Mouse (Mus musculus): ENCODE data around the gene Nkd2. TPM values are rescaled to one million over a fixed set of nuclear protein-coding genes. Genes with fewer than 3 reads are reported as not detected.
A peak's percentile ranks its signal among the peaks of the same experiment; 100 is the strongest.

The Nkd2 gene
- polyA plus RNA-seq, 1 experiment from 2014 or later = 0.42 TPM

DNA sequence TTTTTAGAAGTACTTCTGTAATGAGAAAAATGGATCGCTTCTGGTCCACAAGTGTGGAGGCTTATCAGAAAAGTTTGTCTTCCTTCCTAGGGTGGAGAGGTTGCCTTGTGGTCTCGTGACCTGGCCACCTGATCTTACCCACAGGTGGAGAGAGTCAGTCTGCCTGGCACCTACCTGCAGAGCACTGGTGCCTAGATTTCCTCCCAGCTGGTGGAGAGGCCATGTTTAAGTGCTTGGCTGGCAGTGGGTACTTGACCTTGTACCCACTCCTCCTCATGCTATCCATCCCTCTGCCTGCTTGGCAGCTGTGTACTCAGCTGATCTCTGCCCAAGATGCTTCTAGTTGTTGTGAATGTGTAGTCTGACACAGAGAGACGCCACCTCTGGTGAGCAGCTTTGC, 69.9 kb downstream of the Nkd2 start:
- CTCF ChIA-PET = interaction anchor here (1.2 to 1.4 kb wide), 2 partner anchors 14 to 26 kb away, joined by 4 read pairs; no protein-coding TSS in a partner anchor
- POLR2A ChIA-PET = no interaction called here
- DNase-seq (ENCODE audit: low read depth, low spot score) (no peak), ATAC-seq (no peak)
- no peaks in the 10 kb centered on the region for H3K27me3 ChIP-seq
- TF ChIP-seq CTCF (IDR thresholded peaks at IDR 0.05) = no peak
- in situ Hi-C loops (cut with MboI; ENCODE audit: low pct_unique_long_range_greater_than_20kb) = no loop called here

DNA sequence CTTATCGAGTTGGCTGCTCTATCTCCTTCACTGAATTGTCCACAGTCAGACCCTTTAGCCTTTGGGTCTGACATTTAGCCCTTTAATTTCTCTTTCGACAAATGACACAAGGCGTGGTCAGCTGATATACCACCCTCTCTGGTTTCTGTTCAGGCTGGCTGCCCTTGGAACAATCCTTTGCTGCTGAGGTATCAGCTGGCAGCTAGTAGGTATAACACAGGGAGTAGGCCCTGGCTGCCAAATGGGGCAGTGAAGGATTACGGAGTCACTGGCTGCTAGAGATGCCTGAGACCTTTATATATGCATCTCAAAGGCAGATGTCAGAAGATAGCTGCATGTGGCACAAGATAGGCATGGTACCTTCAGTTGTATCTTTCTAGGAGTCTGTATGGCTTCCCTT, 71.6 kb downstream of the Nkd2 start:
- DNase-seq (ENCODE audit: low read depth, low spot score) (no peak), ATAC-seq (no peak)
- no peaks in the 10 kb centered on the region for H3K27me3 ChIP-seq
- TF ChIP-seq CTCF (IDR thresholded peaks at IDR 0.05) = no peak
- in situ Hi-C loops (cut with MboI; ENCODE audit: low pct_unique_long_range_greater_than_20kb) = no loop called here
- ChIA-PET POLR2A (no interaction called here), CTCF (interaction anchor here (1.1 kb wide), 1 partner anchor 11 kb away, joined by 3 read pairs; no protein-coding TSS in a partner anchor)

DNA sequence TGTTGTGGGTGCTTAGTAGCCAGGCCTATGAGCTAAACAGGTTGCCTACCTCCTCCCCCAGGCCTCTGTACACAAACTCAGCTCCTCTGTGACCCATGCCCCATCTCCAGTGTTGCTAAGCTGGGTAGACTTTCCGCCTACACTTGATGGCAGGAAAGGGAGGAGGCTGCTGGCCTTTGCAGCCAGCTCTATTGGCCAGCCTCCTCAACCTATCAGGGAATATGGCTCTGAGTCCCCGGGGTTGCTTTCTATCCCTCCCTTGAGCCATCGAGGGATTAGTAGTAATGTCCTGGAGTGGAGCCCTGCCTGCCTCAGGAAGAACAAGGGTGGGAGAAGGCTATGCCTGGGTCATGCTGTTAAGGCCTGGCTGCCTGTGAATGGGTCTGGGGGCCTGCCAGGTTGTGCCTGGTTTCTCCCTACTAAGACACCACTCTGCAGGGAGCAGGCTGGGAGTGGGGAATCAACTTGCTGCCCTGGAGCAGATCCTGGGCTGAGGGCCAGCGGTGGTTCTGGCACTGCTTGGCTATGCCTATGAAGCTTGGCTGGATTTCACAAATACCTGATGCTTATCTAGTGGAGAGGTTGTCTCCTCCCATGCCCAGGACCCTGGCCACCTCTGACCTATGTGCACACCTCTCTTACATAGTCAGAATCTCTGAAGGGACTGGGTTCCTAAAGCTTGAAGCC, 73.8 kb downstream of the Nkd2 start:
- ATAC-seq (peak; percentile 48), DNase-seq (ENCODE audit: low read depth, low spot score) (peak; percentile 43)
- TF ChIP-seq CTCF (IDR thresholded peaks at IDR 0.05) = no peak
- H3K27me3 ChIP-seq = no peaks in the 10 kb centered on the region
- CTCF ChIA-PET = interaction anchor here (0.7 kb wide), 1 partner anchor 12 kb away, joined by 3 read pairs; no protein-coding TSS in a partner anchor
- POLR2A ChIA-PET = no interaction called here
- in situ Hi-C loops (cut with MboI; ENCODE audit: low pct_unique_long_range_greater_than_20kb) = no loop called here

DNA sequence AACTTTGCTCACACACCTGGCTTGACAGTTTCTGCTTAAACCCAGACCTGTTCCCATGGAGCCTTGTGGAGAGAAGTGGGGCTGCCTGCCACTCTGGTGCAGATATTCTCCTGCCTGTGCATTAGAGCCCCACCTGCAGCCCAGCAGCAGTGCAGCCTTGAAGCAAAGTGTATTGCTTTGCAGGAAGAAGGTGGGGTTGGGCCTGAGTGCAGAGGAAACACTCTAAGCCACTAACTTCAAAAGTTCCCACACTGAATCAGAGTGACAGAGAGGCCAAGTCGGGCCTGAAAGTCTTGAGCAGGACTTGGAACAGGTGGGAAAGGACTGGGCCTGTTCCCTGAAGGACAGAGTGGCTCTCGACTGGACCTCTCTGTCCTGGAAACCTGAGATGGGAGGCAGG, 74.8 kb downstream of the Nkd2 start:
- DNase-seq (ENCODE audit: low read depth, low spot score) (no peak), ATAC-seq (no peak)
- CTCF ChIA-PET = no interaction called here

DNA sequence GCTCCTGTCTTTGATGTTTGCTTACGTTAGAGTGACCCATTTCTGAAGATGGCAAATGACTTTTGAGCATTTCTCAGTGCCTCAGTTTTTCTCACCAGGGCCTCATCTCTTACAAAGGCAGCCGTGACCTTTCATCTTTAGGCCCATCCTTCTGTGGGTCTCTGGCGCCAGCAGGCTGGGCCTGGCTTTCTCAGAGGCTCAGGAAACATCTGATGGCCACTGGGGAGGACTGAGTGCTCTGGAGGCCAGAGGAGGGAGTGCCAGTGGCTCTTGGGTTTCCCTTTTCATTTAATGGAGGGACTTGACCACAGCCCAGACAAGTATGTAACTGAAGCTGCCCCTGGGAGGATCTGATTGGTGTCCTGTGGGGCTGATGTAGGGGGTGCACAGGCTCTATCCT, 76.3 kb downstream of the Nkd2 start:
- no peaks in the 10 kb centered on the region for H3K27me3 ChIP-seq
- in situ Hi-C loops (cut with MboI; ENCODE audit: low pct_unique_long_range_greater_than_20kb) = no loop called here
- ChIA-PET POLR2A (no interaction called here), CTCF (interaction anchor here (1.6 kb wide), 1 partner anchor 11 kb away, joined by 4 read pairs; no protein-coding TSS in a partner anchor)
- ATAC-seq (no peak), DNase-seq (ENCODE audit: low read depth, low spot score) (no peak)
- TF ChIP-seq CTCF (IDR thresholded peaks at IDR 0.05) = no peak

More for the DNA sequence above, 74.8 kb downstream of the Nkd2 start:
- no peaks in the 10 kb centered on the region for H3K27me3 ChIP-seq
- in situ Hi-C loops (cut with MboI; ENCODE audit: low pct_unique_long_range_greater_than_20kb) = no loop called here
- POLR2A ChIA-PET = no interaction called here
- no peak for TF ChIP-seq CTCF (IDR thresholded peaks at IDR 0.05)

DNA sequence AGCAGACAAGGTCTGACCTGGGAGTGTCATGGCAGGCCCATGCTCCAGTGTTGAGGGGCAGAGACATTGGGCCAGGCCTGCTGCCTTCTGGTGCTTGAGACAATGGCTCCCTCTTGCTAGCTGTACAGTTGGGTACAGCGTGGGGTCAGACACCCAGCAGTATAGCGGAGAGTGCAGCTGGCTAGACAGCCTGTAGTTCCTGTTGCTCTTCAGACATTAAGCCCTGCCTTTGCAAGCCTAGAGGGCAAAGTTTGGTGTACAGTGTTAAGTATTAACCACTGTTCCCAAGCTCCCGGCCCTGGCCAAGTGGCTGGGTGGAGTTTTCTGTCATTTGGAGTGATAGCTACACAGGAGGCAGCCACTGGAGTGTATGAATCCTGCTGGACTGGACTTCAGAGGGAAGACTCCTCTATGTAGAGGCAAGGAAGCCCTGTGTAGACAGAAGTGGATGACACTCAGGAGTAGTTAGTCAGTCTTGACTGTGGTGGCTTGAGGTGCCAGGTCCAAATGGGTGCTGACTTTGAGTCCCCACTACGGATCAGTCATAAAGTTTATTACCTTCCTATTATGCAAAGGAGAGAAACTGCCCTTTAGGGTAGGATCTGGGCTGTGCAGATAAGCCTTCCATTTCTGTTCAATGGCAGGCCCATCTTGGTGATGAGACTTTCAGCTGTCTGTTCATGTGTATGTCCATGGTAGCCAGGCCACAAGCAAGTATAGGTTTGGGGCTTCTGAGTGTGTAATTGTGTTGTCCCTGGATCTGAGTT, 77.3 kb downstream of the Nkd2 start:
- in situ Hi-C loops (cut with MboI; ENCODE audit: low pct_unique_long_range_greater_than_20kb) = no loop called here
- DNase-seq (ENCODE audit: low read depth, low spot score) = no peak
- CTCF ChIA-PET = interaction anchor here (1.6 kb wide), 1 partner anchor 13 kb away, joined by 4 read pairs; no protein-coding TSS in a partner anchor
- TF ChIP-seq CTCF (IDR thresholded peaks at IDR 0.05) = no peak
- POLR2A ChIA-PET = no interaction called here
- no peaks in the 10 kb centered on the region for H3K27me3 ChIP-seq
- ATAC-seq = peak; percentile 35

Other genes with a start within 250 kb of the Nkd2 start
- gene Clptm1l, start 243.6 kb downstream of the Nkd2 start, polyA plus RNA-seq (2021) = 215 TPM
- 3.7 TPM for gene Tert, start 220.7 kb downstream of the Nkd2 start, polyA plus RNA-seq (2021)
- gene Slc6a18, start 169.6 kb downstream of the Nkd2 start, polyA plus RNA-seq (2021) = 23.7 TPM
- 20.4 TPM for gene Slc6a19, start 142.8 kb downstream of the Nkd2 start, polyA plus RNA-seq (2021)
- gene Slc12a7, start 114.5 kb downstream of the Nkd2 start, polyA plus RNA-seq (2021) = 120 TPM
- 14.8 TPM for gene Trip13, start 90.2 kb upstream of the Nkd2 start, polyA plus RNA-seq (2021)
- gene Brd9, start 90.2 kb upstream of the Nkd2 start, polyA plus RNA-seq (2021) = 36.0 TPM
- gene Zdhhc11, start 116.2 kb upstream of the Nkd2 start, polyA plus RNA-seq (2021) = not detected
- gene Tppp, start 161.8 kb upstream of the Nkd2 start, polyA plus RNA-seq (2021) = 0.08 TPM
- gene Cep72, start 214.7 kb upstream of the Nkd2 start, polyA plus RNA-seq (2021) = 16.2 TPM